In genomic region chr2:112220880-112221279, GRCm38 (mm10) we compare ENCODE assay signal across 36 mouse cellular contexts. TPM values are rescaled to one million over a fixed set of nuclear protein-coding genes. Genes with fewer than 3 reads are reported as not detected.
"Had no signal": no experiment of that assay in that cellular context is flagged by ENCODE, and none has a peak within 500 bp of the region (broad histone marks: within the 10 kb centered on the region; RNA-seq: fewer than 3 reads in every experiment).

No protein-coding gene starts in this region.

- H3K4me1 ChIP-seq: embryonic facial prominence, embryonic 10.5 days; embryonic facial prominence, embryonic 12.5 days; embryonic facial prominence, embryonic 13.5 days; embryonic facial prominence, embryonic 15.5 days; forebrain, embryonic 10.5 days; forebrain, embryonic 12.5 days; forebrain, embryonic 13.5 days; forebrain, embryonic 15.5 days; heart, embryonic 10.5 days had no signal

- H3K27me3 ChIP-seq: embryonic facial prominence, embryonic 12.5 days; embryonic facial prominence, embryonic 13.5 days; embryonic facial prominence, embryonic 15.5 days; forebrain, embryonic 12.5 days; forebrain, embryonic 13.5 days; forebrain, embryonic 15.5 days had no signal

- H3K9ac ChIP-seq: embryonic facial prominence, embryonic 12.5 days; embryonic facial prominence, embryonic 13.5 days; embryonic facial prominence, embryonic 15.5 days; forebrain, embryonic 12.5 days; forebrain, embryonic 13.5 days; forebrain, embryonic 15.5 days; forebrain, postnatal 0 days had no signal

- ATAC-seq: forebrain, embryonic 13.5 days; forebrain, embryonic 14.5 days; forebrain, embryonic 15.5 days; forebrain, embryonic 16.5 days; forebrain, postnatal 0 days had no signal

- H3K36me3 ChIP-seq: embryonic facial prominence, embryonic 10.5 days; embryonic facial prominence, embryonic 12.5 days; embryonic facial prominence, embryonic 13.5 days; embryonic facial prominence, embryonic 15.5 days; forebrain, embryonic 10.5 days; forebrain, embryonic 12.5 days; forebrain, embryonic 15.5 days; heart, embryonic 10.5 days had no signal

- H3K9me3 ChIP-seq: embryonic facial prominence, embryonic 10.5 days; embryonic facial prominence, embryonic 12.5 days; embryonic facial prominence, embryonic 13.5 days; embryonic facial prominence, embryonic 15.5 days; forebrain, embryonic 10.5 days; forebrain, embryonic 12.5 days; forebrain, embryonic 13.5 days; forebrain, embryonic 15.5 days; heart, embryonic 10.5 days had no signal

- H3K27ac ChIP-seq: embryonic facial prominence, embryonic 10.5 days; embryonic facial prominence, embryonic 12.5 days; embryonic facial prominence, embryonic 13.5 days; embryonic facial prominence, embryonic 15.5 days; forebrain, embryonic 10.5 days; forebrain, embryonic 12.5 days; forebrain, embryonic 13.5 days; forebrain, embryonic 15.5 days; gastrocnemius, adult 2 months; heart, adult 2 months; heart, embryonic 10.5 days had no signal

- H3K4me3 ChIP-seq: embryonic facial prominence, embryonic 10.5 days; embryonic facial prominence, embryonic 12.5 days; embryonic facial prominence, embryonic 13.5 days; embryonic facial prominence, embryonic 15.5 days; erythroblast, embryonic 14.5 days; forebrain, embryonic 10.5 days; forebrain, embryonic 12.5 days; forebrain, embryonic 13.5 days; forebrain, embryonic 15.5 days; gastrocnemius, adult 2 months; heart, adult 2 months; heart, embryonic 10.5 days had no signal

- DNase-seq: cerebellum, adult 9-11 months; cerebellum, postnatal 10 days; cerebellum, postnatal 14 days; cerebellum, postnatal 25 days; cerebellum, postnatal 36 days; embryo, embryonic 11 days; forebrain, postnatal 0 days; gastrocnemius, adult 2 months; gastrocnemius, postnatal 10 days; gastrocnemius, postnatal 14 days; gastrocnemius, postnatal 25 days; gastrocnemius, postnatal 36 days; heart, adult 11 months; heart, adult 18-20 months; heart, adult 2 months had no signal

- H3K4me2 ChIP-seq: embryonic facial prominence, embryonic 12.5 days; embryonic facial prominence, embryonic 13.5 days; embryonic facial prominence, embryonic 15.5 days; forebrain, embryonic 12.5 days; forebrain, embryonic 13.5 days; forebrain, embryonic 15.5 days had no signal

RNA-seq across cellular contexts. Expression of gene Nutm1, which starts 38.2 kb away (rescaled TPM):
- total RNA-seq: common myeloid progenitor, adult 5-6 weeks; forebrain, postnatal 0 days; gastrocnemius, adult 18-20 months; gastrocnemius, adult 2 months; gastrocnemius, adult 8-10 months; gastrocnemius, postnatal 10 days; gastrocnemius, postnatal 14 days; gastrocnemius, postnatal 25 days; gastrocnemius, postnatal 36 days; gastrocnemius, postnatal 4 days; granulocyte monocyte progenitor cell, adult 5-6 weeks; heart, adult 18-20 months; heart, adult 2 months had no signal
- polyA plus RNA-seq: embryonic facial prominence, embryonic 10.5 days; embryonic facial prominence, embryonic 11.5 days; embryonic facial prominence, embryonic 12.5 days; embryonic facial prominence, embryonic 13.5 days; embryonic facial prominence, embryonic 14.5 days; embryonic facial prominence, embryonic 15.5 days; erythroblast, embryonic 14.5 days; forebrain, embryonic 12.5 days; forebrain, embryonic 13.5 days; forebrain, embryonic 14.5 days; forebrain, embryonic 16.5 days; frontal cortex, adult 2 months; heart, adult 2 months had no signal

RNA-seq across cellular contexts. Expression of gene Gm21985, which starts 45.2 kb away (rescaled TPM):
- total RNA-seq: common myeloid progenitor, adult 5-6 weeks; gastrocnemius, postnatal 4 days had no signal
- polyA plus RNA-seq: embryonic facial prominence, embryonic 10.5 days; embryonic facial prominence, embryonic 11.5 days; embryonic facial prominence, embryonic 12.5 days; embryonic facial prominence, embryonic 13.5 days; embryonic facial prominence, embryonic 14.5 days; embryonic facial prominence, embryonic 15.5 days; erythroblast, embryonic 14.5 days; forebrain, embryonic 10.5 days; forebrain, embryonic 12.5 days; forebrain, embryonic 13.5 days; forebrain, embryonic 14.5 days; forebrain, embryonic 16.5 days; forebrain, postnatal 0 days; gonadal fat pad, adult 2 months; heart, adult 2 months; heart, embryonic 10.5 days had no signal
